Mouse (Mus musculus): ENCODE data around the gene Lingo3. TPM values are rescaled to one million over a fixed set of nuclear protein-coding genes. Genes with fewer than 3 reads are reported as not detected.

Gene Lingo3
- polyA plus RNA-seq, 1 experiment from 2014 or later: 0.04 TPM

DNA sequence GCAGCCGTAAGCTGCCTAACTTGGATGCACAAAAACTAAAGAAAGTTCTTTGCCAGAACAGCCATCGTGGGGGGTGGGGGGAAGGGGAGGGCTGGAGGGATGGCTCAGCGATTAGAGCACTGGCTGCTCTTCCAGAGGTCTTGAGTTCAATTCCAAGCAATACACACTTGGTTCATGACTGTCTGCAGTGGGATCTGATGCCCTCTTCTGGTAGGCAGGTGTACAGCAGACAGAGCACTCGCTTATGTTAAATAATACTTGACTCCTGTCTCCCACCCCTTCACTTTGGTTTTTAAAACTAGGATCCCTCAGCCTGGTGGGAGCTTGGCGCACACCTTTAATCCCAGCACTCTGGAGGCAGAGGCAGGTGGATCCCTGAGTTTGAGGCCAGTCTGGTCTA is 32.2 kb upstream of the Lingo3 start:
- no peak overlapping the region for H3K4me3 ChIP-seq (ENCODE audit: low read depth, low read length)
- no peaks in the 10 kb centered on the region for H3K4me1 ChIP-seq (replicated peaks; ENCODE audit: control insufficient read depth, insufficient read depth, low read length)
- TF ChIP-seq CTCF (IDR thresholded peaks at IDR 0.05; ENCODE audit: low read depth): peak; percentile 88
- no peaks in the 10 kb centered on the region for H3K27me3 ChIP-seq (replicated peaks; ENCODE audit: control insufficient read depth, insufficient read depth, low read length)
- H3K9me3 ChIP-seq (ENCODE audit: control insufficient read depth): no peaks in the 10 kb centered on the region
- no peak overlapping the region for H3K9ac ChIP-seq (ENCODE audit: low read depth, low read length)
- WGBS: 30% methylated on average over 5 of the region's 5 CpGs
- no peak overlapping the region for H3K27ac ChIP-seq (ENCODE audit: low read depth, low read length)
- no peak overlapping the region for H3K4me2 ChIP-seq (replicated peaks; ENCODE audit: low read depth)
- ATAC-seq: no peak
- H3K36me3 ChIP-seq (ENCODE audit: control insufficient read depth, insufficient read depth): no peaks in the 10 kb centered on the region

DNA sequence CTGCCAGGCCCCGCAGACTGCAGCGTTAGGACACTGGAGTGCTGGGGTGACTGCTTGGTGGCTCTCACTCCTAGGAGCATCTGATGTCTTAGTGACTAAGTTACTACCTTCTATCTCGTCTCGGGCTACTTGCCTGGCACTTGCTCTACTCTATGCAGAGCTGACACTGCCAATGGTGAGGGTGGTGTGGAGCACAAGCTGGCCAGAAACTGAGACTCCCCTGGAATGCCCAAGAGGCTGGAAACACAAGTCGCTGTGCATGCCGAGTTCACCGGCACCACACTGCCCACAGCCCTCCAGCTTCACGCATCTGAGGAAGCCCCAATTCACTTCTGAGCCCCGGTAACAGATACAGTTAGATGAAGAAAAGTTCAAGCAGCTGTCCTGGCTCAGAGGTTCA is 30.2 kb upstream of the Lingo3 start:
- TF ChIP-seq CTCF (IDR thresholded peaks at IDR 0.05; ENCODE audit: low read depth): no peak
- no peaks in the 10 kb centered on the region for H3K27me3 ChIP-seq (replicated peaks; ENCODE audit: control insufficient read depth, insufficient read depth, low read length)
- no peaks in the 10 kb centered on the region for H3K36me3 ChIP-seq (ENCODE audit: control insufficient read depth, insufficient read depth)
- H3K9ac ChIP-seq (ENCODE audit: low read depth, low read length): no peak overlapping the region
- no peaks in the 10 kb centered on the region for H3K9me3 ChIP-seq (ENCODE audit: control insufficient read depth)
- H3K4me3 ChIP-seq (ENCODE audit: low read depth, low read length): no peak overlapping the region
- H3K4me1 ChIP-seq (replicated peaks; ENCODE audit: control insufficient read depth, insufficient read depth, low read length): no peaks in the 10 kb centered on the region
- no peak overlapping the region for H3K4me2 ChIP-seq (replicated peaks; ENCODE audit: low read depth)
- 84% methylated on average over 9 of the region's 9 CpGs for WGBS
- no peak overlapping the region for H3K27ac ChIP-seq (ENCODE audit: low read depth, low read length)
- ATAC-seq: no peak

DNA sequence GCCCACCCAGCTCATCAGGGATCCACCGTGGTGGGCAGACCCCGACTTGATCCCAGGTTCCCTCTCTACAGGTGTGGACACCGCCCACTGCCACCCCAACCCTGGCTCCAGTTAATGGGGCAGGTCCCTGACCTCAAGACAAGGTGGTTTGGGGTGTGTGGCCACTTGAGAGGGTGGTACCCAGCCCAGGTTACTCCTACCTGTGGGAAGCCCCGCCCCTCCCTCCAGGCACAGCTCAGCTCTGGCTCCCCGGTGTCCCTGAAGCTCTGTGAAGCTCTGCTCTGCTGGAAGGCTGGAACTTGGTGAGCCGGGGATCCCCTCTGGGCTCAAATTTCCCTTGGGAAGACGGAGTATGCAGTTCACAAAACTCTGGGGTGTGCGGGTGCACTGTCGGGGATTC is 27.7 kb upstream of the Lingo3 start, which contains the start of gene Tmprss9:
TSS of gene Tmprss9 (plus strand) at position 268 of the 400 bp plus-strand sequence.
- ATAC-seq: no peak
- H3K36me3 ChIP-seq (ENCODE audit: control insufficient read depth, insufficient read depth): peaks cover 7% of the 10 kb centered on the region
- no peaks in the 10 kb centered on the region for H3K27me3 ChIP-seq (replicated peaks; ENCODE audit: control insufficient read depth, insufficient read depth, low read length)
- no peaks in the 10 kb centered on the region for H3K9me3 ChIP-seq (ENCODE audit: control insufficient read depth)
- no peak within 1 kb of the TSS for H3K4me3 ChIP-seq (ENCODE audit: low read depth, low read length)
- WGBS: 23% methylated on average over 9 of the region's 9 CpGs
- no peak within 1 kb of the TSS for H3K4me2 ChIP-seq (replicated peaks; ENCODE audit: low read depth)
- no peak for TF ChIP-seq CTCF (IDR thresholded peaks at IDR 0.05; ENCODE audit: low read depth)
- H3K27ac ChIP-seq (ENCODE audit: low read depth, low read length): no peak within 1 kb of the TSS
- no peak within 1 kb of the TSS for H3K9ac ChIP-seq (ENCODE audit: low read depth, low read length)
- H3K4me1 ChIP-seq (replicated peaks; ENCODE audit: control insufficient read depth, insufficient read depth, low read length): no peaks in the 10 kb centered on the region

DNA sequence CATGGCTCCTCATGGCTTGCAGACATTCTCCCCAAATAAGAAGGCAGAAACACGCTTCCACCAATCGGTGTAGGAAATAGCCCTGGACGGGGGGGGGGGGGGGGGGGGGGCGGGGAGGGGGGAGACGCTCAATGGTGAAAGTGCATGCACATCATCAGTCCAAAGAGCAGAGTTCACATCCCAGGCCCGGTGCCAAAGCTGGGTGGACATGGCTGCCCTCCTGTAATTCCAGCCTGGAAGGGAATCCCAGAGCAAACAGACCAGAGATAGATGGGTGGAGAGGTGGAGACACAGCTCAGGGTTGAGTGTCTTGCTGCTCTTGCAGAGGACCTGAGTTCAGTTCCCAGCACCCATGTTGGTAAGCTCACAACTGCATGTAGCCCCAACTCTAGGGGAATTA is 27.2 kb upstream of the Lingo3 start:
- Histone ChIP-seq H3K4me1 (replicated peaks; ENCODE audit: control insufficient read depth, insufficient read depth, low read length) (no peaks in the 10 kb centered on the region), H3K27ac (ENCODE audit: low read depth, low read length) (no peak overlapping the region), H3K27me3 (replicated peaks; ENCODE audit: control insufficient read depth, insufficient read depth, low read length) (no peaks in the 10 kb centered on the region), H3K4me2 (replicated peaks; ENCODE audit: low read depth) (no peak overlapping the region), H3K36me3 (ENCODE audit: control insufficient read depth, insufficient read depth) (peaks cover 13% of the 10 kb centered on the region), H3K9me3 (ENCODE audit: control insufficient read depth) (no peaks in the 10 kb centered on the region), H3K4me3 (ENCODE audit: low read depth, low read length) (no peak overlapping the region), H3K9ac (ENCODE audit: low read depth, low read length) (no peak overlapping the region)
- TF ChIP-seq CTCF (IDR thresholded peaks at IDR 0.05; ENCODE audit: low read depth): no peak
- 53% methylated on average over 3 of the region's 6 CpGs for WGBS
- no peak for ATAC-seq

DNA sequence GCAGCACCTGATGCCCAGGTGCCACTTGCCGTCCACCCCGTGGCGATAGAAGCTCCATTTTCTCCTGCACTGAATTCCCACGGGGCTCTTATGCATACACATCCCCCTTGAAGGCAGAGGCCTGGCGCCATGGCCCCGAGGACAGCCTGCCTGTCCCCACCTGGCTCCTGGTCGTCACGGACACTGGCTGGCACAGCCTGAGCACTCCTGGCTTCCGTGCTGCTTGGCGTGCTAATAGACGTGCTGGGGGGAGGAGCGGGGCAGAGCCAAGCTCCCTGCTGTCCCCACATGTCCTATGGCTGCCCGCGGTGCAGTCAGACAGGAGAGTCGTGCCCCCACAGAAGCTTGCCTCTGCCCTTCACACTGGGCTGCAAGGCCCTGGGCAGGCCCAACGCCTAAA is 20.6 kb upstream of the Lingo3 start:
- Histone ChIP-seq H3K27ac (ENCODE audit: low read depth, low read length) (no peak overlapping the region), H3K9me3 (ENCODE audit: control insufficient read depth) (no peaks in the 10 kb centered on the region), H3K4me3 (ENCODE audit: low read depth, low read length) (no peak overlapping the region), H3K4me2 (replicated peaks; ENCODE audit: low read depth) (no peak overlapping the region), H3K27me3 (replicated peaks; ENCODE audit: control insufficient read depth, insufficient read depth, low read length) (no peaks in the 10 kb centered on the region), H3K36me3 (ENCODE audit: control insufficient read depth, insufficient read depth) (peaks cover 55% of the 10 kb centered on the region), H3K9ac (ENCODE audit: low read depth, low read length) (no peak overlapping the region), H3K4me1 (replicated peaks; ENCODE audit: control insufficient read depth, insufficient read depth, low read length) (no peaks in the 10 kb centered on the region)
- WGBS: 89% methylated on average over 16 of the region's 16 CpGs
- no peak for TF ChIP-seq CTCF (IDR thresholded peaks at IDR 0.05; ENCODE audit: low read depth)
- ATAC-seq: no peak

DNA sequence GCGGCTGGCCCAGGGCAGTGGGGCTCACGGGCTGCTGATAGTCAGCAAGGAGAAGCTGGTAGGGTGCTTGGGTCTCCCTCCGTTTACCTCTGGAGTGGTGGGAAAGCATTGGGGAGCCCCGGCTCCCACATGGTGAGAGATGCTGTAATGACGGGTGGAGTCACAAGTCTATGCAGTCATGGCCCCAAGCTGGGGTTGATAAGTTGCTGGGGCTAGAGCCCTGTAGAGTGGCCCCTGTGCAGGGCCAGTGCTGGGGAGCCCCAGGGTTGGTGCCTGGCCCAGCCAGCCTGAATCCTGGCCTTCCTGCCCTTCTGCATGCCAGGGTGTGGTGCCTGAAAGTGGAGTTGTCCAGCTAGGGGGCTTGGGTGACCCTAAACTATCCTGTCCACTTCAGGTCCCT is 18.5 kb upstream of the Lingo3 start:
- Histone ChIP-seq H3K36me3 (ENCODE audit: control insufficient read depth, insufficient read depth) (peaks cover 49% of the 10 kb centered on the region), H3K4me2 (replicated peaks; ENCODE audit: low read depth) (no peak overlapping the region), H3K27me3 (replicated peaks; ENCODE audit: control insufficient read depth, insufficient read depth, low read length) (no peaks in the 10 kb centered on the region), H3K9me3 (ENCODE audit: control insufficient read depth) (no peaks in the 10 kb centered on the region), H3K4me1 (replicated peaks; ENCODE audit: control insufficient read depth, insufficient read depth, low read length) (no peaks in the 10 kb centered on the region), H3K4me3 (ENCODE audit: low read depth, low read length) (no peak overlapping the region), H3K9ac (ENCODE audit: low read depth, low read length) (no peak overlapping the region), H3K27ac (ENCODE audit: low read depth, low read length) (no peak overlapping the region)
- ATAC-seq: no peak
- 93% methylated on average over 5 of the region's 5 CpGs for WGBS
- TF ChIP-seq CTCF (IDR thresholded peaks at IDR 0.05; ENCODE audit: low read depth): no peak

DNA sequence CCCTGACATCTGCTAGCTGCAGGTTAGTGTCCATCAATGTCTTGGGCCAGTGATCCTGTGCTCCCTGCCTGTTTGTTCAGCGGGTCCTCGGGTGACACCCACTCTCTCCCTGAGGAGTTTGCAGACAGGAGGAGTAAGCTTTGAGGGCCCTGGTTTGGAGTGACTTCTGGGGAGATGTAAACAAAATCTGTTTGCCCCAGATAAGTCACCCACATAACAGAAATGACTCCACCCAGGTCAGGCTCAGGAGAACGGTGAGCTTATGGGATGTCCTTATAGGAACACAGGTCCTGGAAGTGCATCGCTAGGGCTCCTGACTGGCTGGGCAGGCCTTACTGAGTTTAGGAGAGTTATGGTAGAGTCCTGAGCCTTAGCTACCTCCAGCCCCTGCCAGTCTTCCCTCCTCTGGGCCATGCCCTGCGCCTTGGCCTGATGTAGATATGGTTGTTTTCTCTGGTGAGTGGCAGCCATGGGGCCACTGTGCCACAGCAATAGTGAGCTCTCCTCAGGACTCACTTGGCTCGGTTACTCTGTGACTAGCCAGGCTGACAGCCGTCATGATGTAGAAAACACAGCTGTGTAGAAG is 14.6 kb upstream of the Lingo3 start:
- Histone ChIP-seq H3K9me3 (ENCODE audit: control insufficient read depth) (no peaks in the 10 kb centered on the region), H3K4me2 (replicated peaks; ENCODE audit: low read depth) (no peak overlapping the region), H3K27me3 (replicated peaks; ENCODE audit: control insufficient read depth, insufficient read depth, low read length) (no peaks in the 10 kb centered on the region), H3K27ac (ENCODE audit: low read depth, low read length) (no peak overlapping the region), H3K36me3 (ENCODE audit: control insufficient read depth, insufficient read depth) (peaks cover 20% of the 10 kb centered on the region), H3K4me3 (ENCODE audit: low read depth, low read length) (no peak overlapping the region), H3K4me1 (replicated peaks; ENCODE audit: control insufficient read depth, insufficient read depth, low read length) (peaks cover 12% of the 10 kb centered on the region; the same call in 1 of the 2 replicates), H3K9ac (ENCODE audit: low read depth, low read length) (no peak overlapping the region)
- no peak for TF ChIP-seq CTCF (IDR thresholded peaks at IDR 0.05; ENCODE audit: low read depth)
- ATAC-seq: no peak
- 66% methylated on average over 7 of the region's 7 CpGs for WGBS
